Mouse (Mus musculus): ENCODE measurements around the gene Aoah.

Gene Aoah

GRCm38 (mm10) chr13:20793901-20794300, at the start of gene Aoah:
TSS of gene Aoah (plus strand) at chr13:20794113.
- DNase-seq (ENCODE audit: low read depth, low spot score), result no peak

GRCm38 (mm10) chr13:20754843-20755242, 39.1 kb upstream of the Aoah start:
- DNase-seq (ENCODE audit: low read depth, low spot score), result no peak

- no peak for DNase-seq (ENCODE audit: low read depth, low spot score)
Observed at GRCm38 (mm10) chr13:20783648-20784047, 10.3 kb upstream of the Aoah start.

GRCm38 (mm10) chr13:20784060-20784459, 9.9 kb upstream of the Aoah start:
- no peak for DNase-seq (ENCODE audit: low read depth, low spot score)

GRCm38 (mm10) chr13:20785960-20786359, 8.0 kb upstream of the Aoah start:
- no peak for DNase-seq (ENCODE audit: low read depth, low spot score)

GRCm38 (mm10) chr13:20786825-20787245, 7.1 kb upstream of the Aoah start:
- no peak for DNase-seq (ENCODE audit: low read depth, low spot score)

- no peak for DNase-seq (ENCODE audit: low read depth, low spot score)
Observed at GRCm38 (mm10) chr13:20787952-20788351, 6.0 kb upstream of the Aoah start.

GRCm38 (mm10) chr13:20796651-20797050, 2.7 kb downstream of the Aoah start:
- DNase-seq (ENCODE audit: low read depth, low spot score), result no peak

GRCm38 (mm10) chr13:20798536-20798935, 4.6 kb downstream of the Aoah start:
- no peak for DNase-seq (ENCODE audit: low read depth, low spot score)

- no peak for DNase-seq (ENCODE audit: low read depth, low spot score)
Observed at GRCm38 (mm10) chr13:20799772-20800171, 5.9 kb downstream of the Aoah start.

GRCm38 (mm10) chr13:20800569-20800968, 6.7 kb downstream of the Aoah start:
- no peak for DNase-seq (ENCODE audit: low read depth, low spot score)

- DNase-seq (ENCODE audit: low read depth, low spot score), result no peak
Observed at GRCm38 (mm10) chr13:20811782-20812406, 18.0 kb downstream of the Aoah start.

- no peak for DNase-seq (ENCODE audit: low read depth, low spot score)
Observed at GRCm38 (mm10) chr13:20816385-20816784, 22.5 kb downstream of the Aoah start.

- no peak for DNase-seq (ENCODE audit: low read depth, low spot score)
Observed at GRCm38 (mm10) chr13:20820712-20821328, 26.9 kb downstream of the Aoah start.

- DNase-seq (ENCODE audit: low read depth, low spot score), result no peak
Observed at GRCm38 (mm10) chr13:20828728-20829127, 34.8 kb downstream of the Aoah start.

GRCm38 (mm10) chr13:20829181-20829900, 35.4 kb downstream of the Aoah start:
- no peak for DNase-seq (ENCODE audit: low read depth, low spot score)

GRCm38 (mm10) chr13:20855893-20856292, 62.0 kb downstream of the Aoah start:
- DNase-seq (ENCODE audit: low read depth, low spot score), result no peak

- no peak for DNase-seq (ENCODE audit: low read depth, low spot score)
Observed at GRCm38 (mm10) chr13:20899372-20899771, 105.5 kb downstream of the Aoah start.

GRCm38 (mm10) chr13:20900396-20900971, 106.6 kb downstream of the Aoah start:
- DNase-seq (ENCODE audit: low read depth, low spot score), result peak; percentile 33

GRCm38 (mm10) chr13:20900972-20901457, 107.1 kb downstream of the Aoah start:
- DNase-seq (ENCODE audit: low read depth, low spot score), result peak; percentile 11

GRCm38 (mm10) chr13:20901634-20902135, 107.8 kb downstream of the Aoah start:
- no peak for DNase-seq (ENCODE audit: low read depth, low spot score)

- DNase-seq (ENCODE audit: low read depth, low spot score), result no peak
Observed at GRCm38 (mm10) chr13:20904118-20904517, 110.2 kb downstream of the Aoah start.

Data from mesoderm, embryonic 11.5 days (tissue).